4 mouse cellular contexts compared by ENCODE assay signal in genomic region chr11:102389436-102389835, GRCm38 (mm10). TPM values are rescaled to one million over a fixed set of nuclear protein-coding genes. Genes with fewer than 3 reads are reported as not detected.
"Had no signal": no experiment of that assay in that cellular context is flagged by ENCODE, and none has a peak within 500 bp of the region (broad histone marks: within the 10 kb centered on the region; RNA-seq: fewer than 3 reads in every experiment).

No protein-coding gene starts in this region.

RNA-seq across cellular contexts. Expression of gene Rundc3a, which starts 3.8 kb away (rescaled TPM):
- total RNA-seq: gastrocnemius, adult 18-20 months; gastrocnemius, adult 2 months; gastrocnemius, postnatal 36 days; granulocyte monocyte progenitor cell, adult 5-6 weeks had no signal

RNA-seq across cellular contexts. Expression of gene Fam171a2, which starts 58.0 kb away (rescaled TPM):
- total RNA-seq: granulocyte monocyte progenitor cell, adult 5-6 weeks had no signal
